Mouse (Mus musculus) heart, adult 2 months (tissue): Measurements from ENCODE around the gene Serpine1. TPM values are rescaled to one million over a fixed set of nuclear protein-coding genes. Genes with fewer than 3 reads are reported as not detected.
A peak's percentile ranks its signal among the peaks of the same experiment; 100 is the strongest.

Source experiments
- DNase-seq, 2 experiments: peaks; one replicate each; pipeline ENCODE4 v3.0.0; 2021
- H3K27ac ChIP-seq: fragments of 200-600 bp; 2 replicates; pipeline ENCODE4 v1.8.1; 2022
- H3K27me3 ChIP-seq: fragments of 200-500 bp; 2 replicates; pipeline ENCODE4 v1.6.1; 2012; ENCODE audit warnings: mild to moderate bottlenecking, low read length, inconsistent platforms, mixed read lengths; ENCODE audit not compliant: control insufficient read depth, insufficient read depth
- H3K36me3 ChIP-seq: fragments of 200-500 bp; 2 replicates; pipeline ENCODE4 v1.6.1; 2012; ENCODE audit warnings: low read length, inconsistent platforms; ENCODE audit not compliant: control insufficient read depth, insufficient read depth
- H3K4me1 ChIP-seq: fragments of 200-500 bp; 2 replicates; pipeline ENCODE4 v1.6.1; 2011; ENCODE audit warnings: low read length; ENCODE audit not compliant: control insufficient read depth, insufficient read depth
- H3K4me3 ChIP-seq: fragments of 200-600 bp; 2 replicates; pipeline ENCODE4 v1.8.1; 2022
- H3K79me2 ChIP-seq: fragments of 200-500 bp; replicated peaks from 2 replicates; pipeline ENCODE4 v1.6.1; 2012; ENCODE audit warnings: mild to moderate bottlenecking, inconsistent platforms, low read length, moderate library complexity, mixed read lengths; ENCODE audit not compliant: control insufficient read depth, insufficient read depth
- H3K9ac ChIP-seq: fragments of 200-500 bp; 2 replicates; pipeline ENCODE4 v1.6.1; 2012; ENCODE audit warnings: low read depth, mild to moderate bottlenecking, control low read depth, inconsistent platforms, low read length, mixed read lengths
- CTCF ChIP-seq: fragments of 200-600 bp; IDR thresholded peaks from 2 replicates; pipeline ENCODE4 v1.8.1; 2022; ENCODE audit warnings: antibody characterized with exemption, mild to moderate bottlenecking, moderate library complexity
- EP300 ChIP-seq: fragments of 200-500 bp; IDR thresholded peaks from 2 replicates; pipeline ENCODE4 v1.6.1; 2011; ENCODE audit warnings: low read depth, low read length, control low read depth; ENCODE audit not compliant: insufficient read depth
- POLR2A ChIP-seq: fragments of 200-500 bp; IDR thresholded peaks from 2 replicates; pipeline ENCODE4 v1.6.1; 2011; ENCODE audit warnings: mild to moderate bottlenecking, low read depth, low read length, control low read depth; ENCODE audit not compliant: insufficient read depth
- WGBS: fragments of 180-500 bp; shearing (Covaris S2); methylation state at CpG from one replicate; pipeline ENCODE4 v1.1.7; 2018; 5-methylcytosine and 5-hydroxymethylcytosine counted together
- intact Hi-C: fragments of 180-260 bp; cut with DNase I; formaldehyde crosslinking; loops from one replicate; pipeline ENCODE4 v1.15.1; 2025
- polyA plus RNA-seq: library from polyadenylated mRNA; depleted of rRNA; stranded (reverse); fragments of >200 nt; gene quantifications from 2 replicates; pipeline ENCODE4 v1.2.3, GENCODE M21; 2012
- total RNA-seq, 2 experiments: library from RNA; stranded (reverse); gene quantifications; 2 replicates each; pipeline ENCODE4 v1.2.3; 2021

Serpine1 gene
- total and polyA plus RNA-seq, 3 experiments = 21.9 to 29.6 (median 24.0) TPM

- Histone ChIP-seq H3K27ac (no peak overlapping the region), H3K79me2 (no peaks in the 10 kb centered on the region), H3K27me3 (no peaks in the 10 kb centered on the region), H3K9ac (no peak overlapping the region), H3K36me3 (no peaks in the 10 kb centered on the region), H3K4me3 (no peak overlapping the region), H3K4me1 (peaks cover 2% of the 10 kb centered on the region)
- intact Hi-C loops = no loop called here
- TF ChIP-seq POLR2A (no peak), CTCF (no peak), EP300 (no peak)
- WGBS = 63% methylated on average over 6 of the region's 6 CpGs
- no peak for DNase-seq
Observed at GRCm38 (mm10) chr5:137051125-137051524, 20.9 kb downstream of the Serpine1 start.

GRCm38 (mm10) chr5:137046991-137047390, 25.1 kb downstream of the Serpine1 start:
- no peak overlapping the region for H3K4me3 ChIP-seq
- H3K36me3 ChIP-seq = no peaks in the 10 kb centered on the region
- intact Hi-C loops = loop anchor here (1.0 to 2.0 kb wide), 2 partner anchors 14 to 24 kb away; no protein-coding TSS in a partner anchor
- no peak overlapping the region for H3K9ac ChIP-seq
- no peaks in the 10 kb centered on the region for H3K79me2 ChIP-seq
- H3K4me1 ChIP-seq = peaks cover 3% of the 10 kb centered on the region
- H3K27ac ChIP-seq = no peak overlapping the region
- no peaks in the 10 kb centered on the region for H3K27me3 ChIP-seq
- TF ChIP-seq POLR2A (no peak), EP300 (peak; percentile 44; the same call in 1 of the 2 replicates), CTCF (no peak)
- no peak for DNase-seq

GRCm38 (mm10) chr5:137046324-137046718, 25.7 kb downstream of the Serpine1 start:
- TF ChIP-seq EP300 (no peak), POLR2A (no peak), CTCF (no peak)
- WGBS = 24% methylated on average over 5 of the region's 5 CpGs
- H3K9ac ChIP-seq = no peak overlapping the region
- intact Hi-C loops = loop anchor here (1.0 to 2.0 kb wide), 2 partner anchors 14 to 25 kb away; no protein-coding TSS in a partner anchor
- H3K36me3 ChIP-seq = no peaks in the 10 kb centered on the region
- H3K4me1 ChIP-seq = peaks cover 3% of the 10 kb centered on the region
- H3K4me3 ChIP-seq = peak overlapping the region; percentile 81
- no peaks in the 10 kb centered on the region for H3K79me2 ChIP-seq
- H3K27ac ChIP-seq = no peak overlapping the region
- no peaks in the 10 kb centered on the region for H3K27me3 ChIP-seq
- DNase-seq = no peak

- peaks cover 3% of the 10 kb centered on the region for H3K4me1 ChIP-seq
- H3K36me3 ChIP-seq = no peaks in the 10 kb centered on the region
- H3K27ac ChIP-seq = peak within 1 kb of the TSS; percentile 69
- intact Hi-C loops = loop anchor here (1.0 to 2.0 kb wide), 2 partner anchors 13 to 26 kb away; no protein-coding TSS in a partner anchor
- H3K79me2 ChIP-seq = no peaks in the 10 kb centered on the region
- peak; percentile 96 for DNase-seq
- peak within 1 kb of the TSS; percentile 73 for H3K9ac ChIP-seq
- no peaks in the 10 kb centered on the region for H3K27me3 ChIP-seq
- TF ChIP-seq CTCF (no peak), POLR2A (peak; percentile 68)
- WGBS = under 1% methylated on average over 48 of the region's 48 CpGs
- peak within 1 kb of the TSS; percentile 81 for H3K4me3 ChIP-seq
Observed at GRCm38 (mm10) chr5:137045402-137046323, 26.4 kb downstream of the Serpine1 start, which contains the start of gene Ap1s1. TSS of gene Ap1s1 (minus strand) at chr5:137046135.

GRCm38 (mm10) chr5:137043997-137044396, 28.1 kb downstream of the Serpine1 start:
- Histone ChIP-seq H3K36me3 (no peaks in the 10 kb centered on the region), H3K79me2 (no peaks in the 10 kb centered on the region), H3K4me1 (peaks cover 3% of the 10 kb centered on the region), H3K27ac (no peak overlapping the region), H3K27me3 (no peaks in the 10 kb centered on the region), H3K9ac (no peak overlapping the region), H3K4me3 (no peak overlapping the region)
- no peak for DNase-seq
- intact Hi-C loops = no loop called here
- TF ChIP-seq POLR2A (no peak), EP300 (no peak), CTCF (no peak)
- 94% methylated on average over 7 of the region's 7 CpGs for WGBS

GRCm38 (mm10) chr5:137041442-137041841, 30.6 kb downstream of the Serpine1 start:
- DNase-seq = no peak
- H3K4me1 ChIP-seq = peaks cover 2% of the 10 kb centered on the region

More at GRCm38 (mm10) chr5:137041442-137041841, 30.6 kb downstream of the Serpine1 start:
- intact Hi-C loops = no loop called here
- Histone ChIP-seq H3K27me3 (no peaks in the 10 kb centered on the region), H3K4me3 (no peak overlapping the region), H3K36me3 (no peaks in the 10 kb centered on the region), H3K79me2 (no peaks in the 10 kb centered on the region), H3K9ac (no peak overlapping the region), H3K27ac (no peak overlapping the region)
- 85% methylated on average over 10 of the region's 10 CpGs for WGBS
- TF ChIP-seq POLR2A (no peak), EP300 (no peak), CTCF (no peak)
